Mouse (Mus musculus): Measurements from ENCODE around the gene Olfr802.

The Olfr802 gene

DNA sequence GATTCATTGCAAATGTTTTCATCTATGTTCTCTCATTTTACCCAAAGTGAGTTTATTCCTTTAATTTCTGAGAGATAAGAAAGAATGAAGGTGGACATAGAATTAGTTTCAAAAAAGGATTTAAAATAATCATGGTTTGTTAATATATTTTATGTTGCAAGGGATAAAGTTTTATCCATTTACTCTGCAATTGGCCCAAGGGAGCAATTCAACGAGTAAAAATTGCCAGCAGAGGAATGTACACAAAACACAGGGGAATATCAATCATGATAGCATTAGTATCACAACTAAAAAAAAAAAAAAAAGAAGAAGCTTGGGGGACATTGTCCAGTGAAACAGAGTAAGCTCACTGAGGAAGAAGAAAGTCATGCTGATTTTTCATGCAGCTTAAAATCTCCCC, at the start of gene Olfr802:
TSS of gene Olfr802 (minus strand) at position 101 of the 400 bp plus-strand sequence.
- no peak for DNase-seq (ENCODE audit: extremely low spot score, low read depth, low spot score)

DNA sequence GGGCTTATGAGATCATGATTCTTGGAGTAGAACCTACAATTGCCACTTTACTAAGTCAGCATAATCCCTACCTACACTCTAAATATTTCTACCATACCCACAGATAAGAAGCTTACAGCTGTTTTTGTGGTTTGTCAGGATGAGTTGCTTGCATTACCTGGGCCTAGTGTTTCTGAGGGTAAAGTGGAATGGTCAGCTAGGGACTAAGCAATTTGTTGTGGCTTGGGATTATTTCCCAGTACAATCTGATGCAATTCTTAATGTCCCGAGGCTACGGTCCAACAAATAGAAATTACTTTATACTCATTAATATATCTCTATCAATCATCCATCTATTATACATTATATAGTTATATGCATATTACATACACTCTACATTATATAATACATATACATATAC, 41.3 kb upstream of the Olfr802 start, which contains the start of gene Olfr805:
TSS of gene Olfr805 (minus strand) at position 101 of the 400 bp plus-strand sequence.
- no peak for DNase-seq (ENCODE audit: extremely low spot score, low read depth, low spot score)

DNA sequence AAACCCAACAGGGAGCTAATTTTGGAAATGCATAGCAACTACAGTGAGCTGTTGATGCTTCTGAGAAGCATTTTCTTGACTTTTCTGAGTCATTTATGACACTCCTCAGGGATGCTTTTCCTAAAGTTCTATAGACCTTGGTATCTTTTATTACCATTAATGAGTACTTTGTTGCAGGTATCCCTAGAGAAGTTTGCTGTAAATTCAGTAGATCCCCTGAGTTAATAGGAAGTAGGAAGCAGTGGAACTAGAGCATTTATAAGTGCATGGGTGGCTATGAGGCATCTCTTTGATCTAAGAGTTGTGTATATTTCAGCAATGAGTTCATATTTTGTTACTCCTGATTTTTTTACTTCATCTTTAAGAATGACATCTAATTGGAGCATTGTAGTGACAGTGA, 14.9 kb upstream of the Olfr802 start, which contains the start of gene Olfr804:
TSS of gene Olfr804 (plus strand) at position 301 of the 400 bp plus-strand sequence.
- DNase-seq (ENCODE audit: extremely low spot score, low read depth, low spot score) = no peak

DNA sequence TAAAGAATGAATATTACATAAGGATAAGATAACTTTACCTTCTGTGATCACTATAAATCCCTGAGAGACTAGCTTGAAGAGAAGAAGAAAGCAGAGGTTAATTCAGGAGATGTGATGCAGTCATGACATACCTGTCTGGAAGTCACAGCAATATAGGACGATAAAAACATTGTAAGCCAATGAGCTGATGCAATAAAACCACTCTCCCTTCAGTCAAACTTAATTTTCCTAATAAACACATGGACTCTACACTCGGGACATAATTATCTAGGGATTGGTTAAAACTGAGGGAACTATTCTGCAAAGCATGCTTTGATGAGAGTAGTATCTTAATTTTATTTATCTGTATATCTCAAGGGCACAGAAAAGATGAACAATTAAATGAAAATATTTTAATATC, 6.2 kb upstream of the Olfr802 start, which contains the start of gene Olfr803:
TSS of gene Olfr803 (minus strand) at position 101 of the 400 bp plus-strand sequence.
- no peak for DNase-seq (ENCODE audit: extremely low spot score, low read depth, low spot score)

DNA sequence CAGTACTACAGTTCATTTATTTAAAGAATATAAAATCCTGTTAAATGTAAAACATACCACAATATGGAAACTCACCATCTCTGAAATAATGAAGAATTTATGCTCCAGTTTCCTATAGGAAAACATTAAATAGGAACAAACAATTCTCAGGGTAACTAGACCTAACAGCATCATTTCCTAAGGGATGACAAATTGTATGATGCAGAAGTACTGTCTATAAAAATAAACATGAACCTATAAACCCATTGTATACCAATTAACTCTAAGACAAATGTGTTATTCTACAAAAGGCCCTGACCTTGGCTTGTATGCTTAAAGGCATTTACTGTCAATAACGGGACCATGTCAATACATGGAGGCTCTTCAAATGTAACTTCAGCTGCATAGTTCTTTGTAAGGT, 14.2 kb downstream of the Olfr802 start, which contains the start of gene Olfr801:
TSS of gene Olfr801 (minus strand) at position 101 of the 400 bp plus-strand sequence.
- no peak for DNase-seq (ENCODE audit: extremely low spot score, low read depth, low spot score)

DNA sequence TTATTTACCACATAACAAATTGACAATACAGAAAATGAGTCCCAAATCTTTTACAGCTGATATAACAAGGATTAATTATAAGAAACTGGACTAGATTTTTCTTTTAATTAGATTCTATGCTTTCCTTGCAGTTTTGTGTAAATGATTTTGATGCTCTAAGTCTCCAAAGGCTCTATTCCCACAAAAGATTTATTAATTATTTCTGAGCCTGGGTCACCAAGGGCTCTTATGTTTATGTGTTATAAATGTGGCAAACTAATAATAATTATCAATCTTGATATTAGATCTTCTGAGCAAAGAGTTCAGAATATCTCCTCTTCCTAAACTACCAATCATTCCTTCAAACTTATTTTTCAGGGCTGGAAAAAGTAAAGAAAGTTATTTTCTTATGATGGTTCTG, 30.6 kb downstream of the Olfr802 start, which contains the start of gene Olfr800:
TSS of gene Olfr800 (plus strand) at position 301 of the 400 bp plus-strand sequence.
- DNase-seq (ENCODE audit: extremely low spot score, low read depth, low spot score) = no peak

DNA sequence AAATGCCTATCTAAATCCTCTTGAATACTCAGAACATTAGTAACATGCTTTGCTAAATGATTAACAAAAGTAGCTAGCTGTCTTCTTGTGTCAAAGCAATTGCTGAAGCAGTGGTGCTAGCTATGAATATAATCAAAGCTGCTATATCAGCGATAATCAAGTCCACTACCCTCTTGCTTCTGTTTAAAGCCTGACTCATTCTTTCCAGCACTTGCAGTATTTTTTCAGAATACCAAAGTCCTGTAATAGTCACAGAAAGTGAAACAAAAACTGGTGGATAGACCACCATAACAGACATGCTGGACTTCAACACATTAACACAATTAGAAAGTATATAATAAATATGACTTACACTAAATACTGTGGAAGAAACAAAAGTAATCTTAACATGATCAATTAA, 36.2 kb downstream of the Olfr802 start:
- no peak for DNase-seq (ENCODE audit: extremely low spot score, low read depth, low spot score)

DNA sequence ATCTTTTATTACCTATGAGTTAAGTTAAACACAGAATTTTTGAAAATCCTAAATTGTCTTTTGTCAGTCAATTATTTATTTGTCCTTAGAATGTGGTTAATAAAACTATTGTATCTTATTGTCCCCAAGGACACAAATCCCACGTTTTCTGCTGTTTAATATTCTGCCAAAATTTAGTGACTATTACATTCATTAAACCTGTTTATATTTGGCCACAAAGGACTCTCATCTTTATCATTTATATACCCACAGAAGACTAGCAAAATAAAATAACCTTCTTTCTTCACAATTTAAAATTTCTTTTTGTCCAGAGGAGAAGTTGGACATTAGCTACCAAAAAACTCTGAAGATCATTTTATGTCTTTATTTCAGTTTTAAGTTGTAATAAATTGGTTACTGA, 50.8 kb downstream of the Olfr802 start, which contains the start of gene Olfr799:
TSS of gene Olfr799 (plus strand) at position 301 of the 400 bp plus-strand sequence.
- DNase-seq (ENCODE audit: extremely low spot score, low read depth, low spot score) = no peak

DNA sequence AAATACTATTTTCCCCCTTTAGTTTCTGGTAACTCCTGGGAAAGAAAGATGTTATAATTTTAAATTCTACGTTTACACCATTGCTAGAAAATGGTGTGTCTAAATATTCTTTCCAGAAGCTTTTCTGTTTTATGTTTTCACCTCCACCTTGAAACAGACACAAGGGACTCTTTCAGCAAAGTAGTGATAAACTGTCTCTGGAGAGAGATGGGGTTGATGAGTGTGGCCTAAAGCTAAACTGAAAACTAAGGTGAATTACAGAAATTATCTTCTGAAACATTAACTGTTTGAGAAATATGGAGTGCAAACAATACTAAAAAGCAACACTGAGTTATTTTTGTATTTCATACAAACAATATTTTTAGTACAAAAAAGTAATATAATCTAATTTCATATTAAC, 60.1 kb downstream of the Olfr802 start, which contains the start of gene Olfr798:
TSS of gene Olfr798 (minus strand) at position 101 of the 400 bp plus-strand sequence.
- no peak for DNase-seq (ENCODE audit: extremely low spot score, low read depth, low spot score)
